Mouse (Mus musculus) liver, adult 2 months (tissue): Measurements from ENCODE around the gene Phf13. TPM values are rescaled to one million over a fixed set of nuclear protein-coding genes. Genes with fewer than 3 reads are reported as not detected.

Experiments
- DNase-seq: peaks from one replicate; pipeline ENCODE4 v3.0.0-alpha.2; 2011; ENCODE audit warnings: low read depth, low spot score; ENCODE audit errors: extremely low read depth
- H3K27ac ChIP-seq: fragments of 200-500 bp; replicated peaks from 2 replicates; pipeline ENCODE4 v1.5.1; 2012; ENCODE audit warnings: low read depth, mild to moderate bottlenecking, control low read depth, inconsistent platforms, low read length; ENCODE audit not compliant: insufficient read depth
- H3K27me3 ChIP-seq: fragments of 200-500 bp; 2 replicates; pipeline ENCODE4 v1.6.1; 2012; ENCODE audit warnings: mild to moderate bottlenecking, moderate library complexity, low read length, inconsistent platforms; ENCODE audit not compliant: control insufficient read depth, insufficient read depth
- H3K36me3 ChIP-seq: fragments of 200-500 bp; 2 replicates; pipeline ENCODE4 v1.6.1; 2012; ENCODE audit warnings: low read length, inconsistent platforms; ENCODE audit not compliant: control insufficient read depth, insufficient read depth
- H3K4me1 ChIP-seq: fragments of 200-500 bp; 2 replicates; pipeline ENCODE4 v1.6.1; 2011; ENCODE audit warnings: low read length; ENCODE audit not compliant: control insufficient read depth, insufficient read depth
- H3K4me3 ChIP-seq: fragments of 200-500 bp; 2 replicates; pipeline ENCODE4 v1.5.1; 2011; ENCODE audit warnings: low read depth, mild to moderate bottlenecking, control low read depth, low read length, moderate library complexity; ENCODE audit not compliant: insufficient read depth
- H3K79me2 ChIP-seq: fragments of 200-500 bp; 2 replicates; pipeline ENCODE4 v1.6.1; 2012; ENCODE audit warnings: inconsistent platforms, mild to moderate bottlenecking, low read length, moderate library complexity; ENCODE audit not compliant: control insufficient read depth, insufficient read depth
- H3K9ac ChIP-seq: fragments of 200-500 bp; 2 replicates; pipeline ENCODE4 v1.6.1; 2012; ENCODE audit warnings: low read depth, mild to moderate bottlenecking, control low read depth, inconsistent platforms, low read length
- CTCF ChIP-seq: fragments of 200-500 bp; IDR thresholded peaks from 2 replicates; pipeline ENCODE4 v1.5.1; 2011; ENCODE audit warnings: low read depth, low read length, control low read depth
- POLR2A ChIP-seq: fragments of 200-500 bp; IDR thresholded peaks from 2 replicates; pipeline ENCODE4 v1.6.1; 2011; ENCODE audit warnings: low read length, control low read depth; ENCODE audit not compliant: insufficient read depth; ENCODE audit errors: extremely low read depth
- WGBS: fragments of 180-500 bp; shearing (Covaris S2); methylation state at CpG from one replicate; pipeline ENCODE4 v1.1.7; 2018; 5-methylcytosine and 5-hydroxymethylcytosine counted together
- polyA plus RNA-seq: library from polyadenylated mRNA; depleted of rRNA; stranded (reverse); fragments of >200 nt; gene quantifications from 2 replicates; pipeline ENCODE4 v1.2.3, GENCODE M21; 2012
- total RNA-seq: library from RNA; depleted of rRNA; stranded (reverse); fragments of >200 nt; gene quantifications from 2 replicates; pipeline ENCODE4 v1.2.3, GENCODE M21; 2014

Gene Phf13
- total and polyA plus RNA-seq, 2 experiments, result 1.3 to 2.7 TPM

GRCm38 (mm10) chr4:152010091-152010706, 14.1 kb upstream of the Phf13 start:
- H3K4me3 ChIP-seq, result peak overlapping the region; percentile 61
- no peaks in the 10 kb centered on the region for H3K27me3 ChIP-seq
- peak overlapping the region; percentile 88 for H3K27ac ChIP-seq
- peaks cover 24% of the 10 kb centered on the region for H3K4me1 ChIP-seq
- 2% methylated on average over 10 of the region's 10 CpGs for WGBS
- peaks cover 6% of the 10 kb centered on the region; the same call in 1 of the 2 replicates for H3K36me3 ChIP-seq
- H3K9ac ChIP-seq, result peak overlapping the region; percentile 93
- DNase-seq, result peak; percentile 96
- peaks cover 16% of the 10 kb centered on the region for H3K79me2 ChIP-seq
- peak; percentile 40; the same call in 1 of the 2 replicates for TF ChIP-seq POLR2A
- no peak for TF ChIP-seq CTCF

- peak overlapping the region; percentile 73 for H3K27ac ChIP-seq
- H3K9ac ChIP-seq, result peak overlapping the region; percentile 93
- peak; percentile 69 for DNase-seq
- H3K79me2 ChIP-seq, result peaks cover 16% of the 10 kb centered on the region
- peaks cover 4% of the 10 kb centered on the region; the same call in 1 of the 2 replicates for H3K36me3 ChIP-seq
- WGBS, result under 1% methylated on average over 113 of the region's 115 CpGs
- no peak for TF ChIP-seq POLR2A
- TF ChIP-seq CTCF, result no peak
- H3K4me1 ChIP-seq, result peaks cover 24% of the 10 kb centered on the region
- H3K27me3 ChIP-seq, result no peaks in the 10 kb centered on the region
- H3K4me3 ChIP-seq, result peak overlapping the region; percentile 61
These were observed 13.3 kb upstream of the Phf13 start for GRCm38 (mm10) chr4:152009076-152010051.

GRCm38 (mm10) chr4:152008622-152009075, 12.6 kb upstream of the Phf13 start, which contains the start of gene Klhl21:
Gene Klhl21 (plus strand): TSS chr4:152008803.
- Histone ChIP-seq H3K9ac (peak within 1 kb of the TSS; percentile 93), H3K36me3 (no peaks in the 10 kb centered on the region), H3K27ac (peak within 1 kb of the TSS; percentile 73), H3K4me1 (peaks cover 18% of the 10 kb centered on the region), H3K4me3 (peak within 1 kb of the TSS; percentile 61), H3K79me2 (peaks cover 16% of the 10 kb centered on the region), H3K27me3 (no peaks in the 10 kb centered on the region)
- under 1% methylated on average over 45 of the region's 45 CpGs for WGBS
- peak; percentile 76 for DNase-seq
- TF ChIP-seq CTCF (no peak), POLR2A (peak; percentile 97)

- H3K9ac ChIP-seq, result peak overlapping the region; percentile 70
- H3K4me3 ChIP-seq, result peak overlapping the region; percentile 61
- 1% methylated on average over 14 of the region's 14 CpGs for WGBS
- H3K36me3 ChIP-seq, result no peaks in the 10 kb centered on the region
- no peaks in the 10 kb centered on the region for H3K27me3 ChIP-seq
- peak overlapping the region; percentile 71 for H3K27ac ChIP-seq
- peaks cover 16% of the 10 kb centered on the region for H3K79me2 ChIP-seq
- TF ChIP-seq CTCF (no peak), POLR2A (no peak)
- H3K4me1 ChIP-seq, result peaks cover 18% of the 10 kb centered on the region
- no peak for DNase-seq
These were observed 12.1 kb upstream of the Phf13 start for GRCm38 (mm10) chr4:152008148-152008500.

GRCm38 (mm10) chr4:152007481-152008147, 11.6 kb upstream of the Phf13 start:
- Histone ChIP-seq H3K9ac (peak overlapping the region; percentile 70; the same call in 1 of the 2 replicates), H3K27me3 (no peaks in the 10 kb centered on the region), H3K4me1 (peaks cover 14% of the 10 kb centered on the region), H3K4me3 (no peak overlapping the region), H3K36me3 (no peaks in the 10 kb centered on the region), H3K79me2 (peaks cover 16% of the 10 kb centered on the region), H3K27ac (no peak overlapping the region)
- no peak for TF ChIP-seq POLR2A
- no peak for TF ChIP-seq CTCF
- 52% methylated on average over 8 of the region's 8 CpGs for WGBS
- no peak for DNase-seq
